Mouse (Mus musculus) layer of hippocampus, adult 8-10 months (tissue): ENCODE data around the gene Tdgf1. TPM values are rescaled to one million over a fixed set of nuclear protein-coding genes. Genes with fewer than 3 reads are reported as not detected.

Experiments
- DNase-seq, 2 experiments: peaks; one replicate each; pipeline ENCODE4 v3.0.0; 2022; ENCODE audit warnings: low spot score in 2 of 2
- total RNA-seq, 4 experiments: library from RNA; stranded (reverse); gene quantifications; 2 replicates each; pipeline ENCODE4 v1.2.4; 2022

Gene Tdgf1
- total RNA-seq, 4 experiments from 2014 or later, result 0.62 to 1.2 (median 0.74) TPM; not detected in 1

DNA sequence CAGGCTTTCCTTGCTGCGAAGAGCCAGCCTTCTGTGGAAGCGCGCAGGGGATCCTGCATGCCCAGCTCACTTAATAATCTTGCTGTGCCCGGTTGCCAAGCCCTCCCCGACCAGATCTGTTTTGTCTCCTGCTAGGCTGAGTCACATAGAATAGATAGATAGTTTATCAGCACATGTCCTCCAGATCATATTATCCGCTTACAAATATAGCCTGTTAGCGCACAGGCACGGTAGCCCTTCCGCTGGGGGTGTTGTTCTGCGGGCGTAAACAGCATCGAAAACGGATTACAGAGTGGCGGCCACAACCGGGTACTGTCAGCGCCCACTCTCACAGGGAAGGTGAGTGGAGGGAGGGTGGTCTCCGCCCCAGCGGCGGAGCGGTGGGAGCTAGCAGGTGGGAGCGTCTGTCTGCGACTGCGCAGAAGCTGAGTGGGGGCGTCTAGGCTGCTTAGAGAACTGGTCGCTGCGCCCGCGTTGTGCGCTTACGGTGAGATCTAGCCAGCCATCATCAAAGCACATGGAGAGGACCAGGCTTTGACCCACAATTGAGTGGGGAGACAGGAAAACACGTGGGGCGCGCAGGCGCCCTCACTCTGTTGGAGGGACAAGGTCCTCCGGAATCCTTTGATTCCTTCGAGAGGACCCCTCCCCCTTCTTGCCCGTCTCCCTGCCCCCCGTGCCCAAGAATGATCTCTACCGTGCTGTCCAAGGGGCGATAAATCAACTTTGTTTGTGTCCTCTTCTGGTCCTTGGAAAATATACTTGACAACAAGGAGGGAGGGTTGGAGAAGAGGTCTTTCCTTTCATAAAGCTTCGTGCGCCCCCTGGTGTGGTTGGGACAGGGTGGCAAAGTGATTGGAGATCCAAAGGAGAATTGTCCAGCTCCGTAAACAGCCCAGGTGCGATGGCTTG lies 7.8 kb upstream of the Tdgf1 start:
- DNase-seq, result peak; percentile 60 to 67

DNA sequence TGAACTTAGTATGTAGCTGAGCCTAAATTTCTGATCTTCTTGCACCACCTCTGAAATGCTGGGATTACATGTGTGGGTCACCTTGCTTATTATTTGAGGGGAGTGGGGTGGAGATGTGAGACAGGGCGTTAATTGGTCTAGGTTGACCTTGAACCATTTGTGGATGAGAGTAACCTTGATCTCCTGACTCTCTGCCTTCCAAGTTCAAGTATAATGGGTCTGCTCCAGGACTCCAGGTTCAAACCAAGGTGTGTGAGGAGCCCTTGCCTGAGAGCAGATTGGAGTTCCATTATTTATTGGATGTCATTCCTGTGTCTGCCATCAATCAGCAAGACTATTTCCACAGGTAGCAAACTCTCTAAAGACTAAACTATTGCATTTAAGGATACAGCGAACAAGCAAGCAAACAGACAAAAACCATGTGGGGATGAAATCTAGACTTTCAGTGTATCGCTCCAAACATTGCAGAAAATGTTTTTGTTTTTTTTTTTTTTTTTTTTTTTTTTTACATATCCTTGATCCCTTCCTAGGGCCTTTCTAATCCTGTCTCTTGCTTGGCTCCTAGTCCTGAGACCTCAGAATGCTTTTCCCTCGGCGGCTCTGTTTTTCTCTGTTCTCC lies 7.1 kb upstream of the Tdgf1 start:
- DNase-seq, result no peak

DNA sequence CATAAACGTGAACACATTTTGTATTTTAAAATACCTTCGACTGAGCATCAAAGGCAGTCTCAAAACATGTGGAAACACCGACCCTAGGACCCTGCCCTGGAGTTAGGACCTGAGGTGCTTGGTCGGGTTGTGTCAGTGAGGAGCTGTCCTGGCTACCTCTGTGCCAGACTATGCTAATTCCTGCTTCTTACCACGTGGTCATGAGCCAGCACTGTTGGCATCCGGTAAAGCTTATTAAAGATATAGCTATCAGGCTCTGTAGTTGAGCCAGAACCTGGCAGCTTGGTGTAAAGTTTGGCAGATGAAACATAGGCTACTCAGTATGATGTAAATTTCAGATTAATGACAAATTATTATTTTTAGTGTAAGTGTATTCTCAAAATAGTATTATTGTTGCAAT lies 6.4 kb upstream of the Tdgf1 start:
- no peak for DNase-seq

DNA sequence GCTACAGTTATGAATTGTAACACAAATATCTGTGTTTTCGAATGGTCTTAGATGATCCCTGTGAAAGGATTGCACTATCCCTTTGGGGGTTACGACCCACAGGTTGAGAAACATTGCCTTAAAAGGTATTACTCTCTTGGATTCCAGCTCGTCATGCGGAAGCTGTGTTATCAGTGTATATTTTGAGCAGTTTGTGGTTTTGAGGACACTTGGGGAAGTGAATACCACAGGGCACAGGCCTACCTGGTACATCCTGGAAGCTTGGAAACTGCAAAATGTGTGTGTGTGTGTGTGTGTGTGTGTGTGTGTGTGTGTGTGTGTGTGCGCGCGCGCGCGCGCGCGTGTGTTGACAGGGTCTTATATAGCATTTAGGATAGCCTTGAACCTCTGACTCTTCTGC lies 5.9 kb upstream of the Tdgf1 start:
- DNase-seq, result no peak

DNA sequence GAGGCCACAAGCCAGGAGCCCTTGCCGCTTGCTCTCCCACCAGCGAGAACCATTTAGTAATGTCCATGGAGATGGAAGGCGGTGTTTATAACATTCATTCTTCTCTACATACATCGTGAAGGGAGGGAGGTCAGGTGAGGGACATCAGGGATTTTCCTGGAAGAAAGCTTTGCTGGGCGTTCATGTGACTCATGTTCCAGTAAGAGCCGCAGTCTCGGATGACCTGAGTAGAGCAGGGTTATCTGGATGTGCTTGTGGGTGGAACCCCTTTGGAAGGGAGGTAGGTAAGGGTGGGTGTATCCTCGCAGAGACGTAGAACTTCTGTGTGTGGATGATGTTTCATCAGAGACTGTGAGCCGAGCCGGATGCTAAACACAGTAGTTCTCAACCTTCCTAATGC lies 5.4 kb upstream of the Tdgf1 start, which contains the start of gene Lrrc2:
TSS of gene Lrrc2 (plus strand) at position 149 of the 400 bp plus-strand sequence.
- no peak for DNase-seq

DNA sequence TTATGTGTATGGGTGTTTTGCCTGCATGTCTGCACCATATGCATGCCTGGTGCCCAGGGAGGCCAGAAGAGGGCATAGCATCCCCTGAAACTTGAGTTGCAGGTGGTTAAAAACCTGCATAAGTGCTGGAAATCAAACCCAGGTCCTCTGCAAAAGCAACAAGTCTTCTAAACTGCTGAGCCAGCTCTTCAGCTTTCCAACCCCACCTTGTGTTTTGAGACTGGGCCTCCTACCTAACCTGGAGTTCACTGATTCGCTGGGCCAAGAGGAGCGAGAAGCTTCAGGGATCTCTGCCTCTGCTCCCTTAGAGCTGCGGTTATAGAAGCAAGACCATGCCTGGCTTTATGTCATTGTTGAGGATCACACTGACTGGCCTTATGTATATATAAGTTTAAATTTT lies 4.2 kb upstream of the Tdgf1 start:
- DNase-seq, result no peak

DNA sequence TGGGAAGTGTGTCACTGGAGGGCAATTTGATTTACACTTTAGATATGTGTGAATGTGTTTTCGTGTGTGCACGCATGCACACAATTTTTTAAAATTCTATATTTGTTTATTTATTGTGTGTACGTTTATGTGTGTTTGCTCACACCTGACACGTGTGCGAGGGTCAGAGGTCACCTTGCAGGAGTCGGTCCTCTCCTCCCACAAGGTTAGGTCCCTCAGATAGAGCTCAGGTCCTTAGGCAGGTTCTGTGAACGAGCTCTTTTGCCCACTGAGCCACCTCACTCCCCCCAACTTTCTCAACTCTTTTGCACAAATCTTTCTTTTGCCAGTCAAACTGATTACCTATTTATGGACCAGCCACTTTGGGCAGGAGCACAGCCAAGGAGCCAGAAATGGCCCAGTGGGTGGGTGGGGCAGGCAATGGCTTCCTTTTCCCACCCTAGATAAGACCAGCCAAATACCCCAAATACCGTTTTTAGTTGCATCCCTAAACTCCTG lies 2.9 kb upstream of the Tdgf1 start:
- no peak for DNase-seq

DNA sequence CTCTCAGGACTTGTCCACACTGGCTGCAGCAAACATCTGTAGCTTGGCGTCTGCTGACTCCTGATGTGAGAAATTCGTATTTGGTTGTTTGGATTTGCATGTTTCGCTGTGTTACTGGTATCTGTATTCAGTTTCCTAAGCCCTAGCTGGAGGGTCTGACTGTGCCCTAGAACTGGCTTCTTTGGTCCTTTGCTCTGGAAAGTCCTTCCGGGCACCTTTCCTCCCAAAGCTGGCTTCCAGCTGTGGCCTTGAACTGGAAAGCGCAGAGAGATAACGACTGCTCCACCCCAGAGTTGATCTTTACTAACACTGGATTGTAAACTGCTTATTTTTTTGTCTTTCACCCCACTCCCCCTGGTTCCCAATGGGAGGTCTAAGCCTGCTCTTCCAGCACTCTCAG lies 1.9 kb upstream of the Tdgf1 start:
- DNase-seq, result no peak

DNA sequence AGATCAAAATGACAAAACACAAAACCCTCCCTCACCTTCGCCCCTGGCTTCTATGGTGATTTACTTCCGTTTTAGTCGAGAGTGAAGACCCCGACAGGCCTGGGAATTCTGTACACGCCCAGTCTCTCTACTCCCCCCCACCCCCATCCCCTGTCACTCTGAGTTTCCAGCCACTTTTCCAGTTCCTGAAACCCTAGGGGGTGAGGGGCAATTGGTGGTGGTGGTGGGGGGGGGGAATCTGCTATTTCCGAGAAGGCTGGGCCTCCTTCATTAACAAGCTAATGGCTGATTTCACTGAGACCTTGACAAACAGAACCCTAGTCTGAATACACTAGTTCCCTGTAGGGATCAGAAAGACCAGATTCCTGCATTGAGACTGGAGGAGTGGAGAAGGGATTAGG lies 1.3 kb upstream of the Tdgf1 start:
- no peak for DNase-seq

DNA sequence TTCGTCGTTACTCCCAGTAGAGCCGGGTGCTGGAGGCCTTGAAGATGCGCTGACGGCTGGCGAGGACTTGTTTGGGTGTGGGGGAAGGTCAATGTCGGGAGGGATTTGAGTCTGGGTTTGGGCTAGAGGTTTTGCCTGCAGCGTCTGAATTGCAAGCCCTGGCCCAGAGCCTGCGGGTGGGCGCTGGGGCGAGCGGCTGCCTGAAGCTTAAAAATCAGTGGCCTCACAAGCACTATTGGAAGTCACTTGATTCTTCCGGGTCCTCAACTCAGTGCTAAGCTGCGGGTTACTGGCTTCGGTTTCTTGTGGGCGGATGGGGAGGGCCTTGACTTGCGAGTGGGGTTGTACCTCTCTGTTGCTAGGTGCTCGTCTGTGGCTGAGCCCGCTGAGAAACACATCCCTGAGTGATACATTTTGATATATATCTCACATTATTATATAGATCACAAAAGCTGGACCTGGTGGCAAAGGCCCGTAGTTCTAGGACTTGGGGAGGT lies 638 bp upstream of the Tdgf1 start:
- DNase-seq, result no peak

DNA sequence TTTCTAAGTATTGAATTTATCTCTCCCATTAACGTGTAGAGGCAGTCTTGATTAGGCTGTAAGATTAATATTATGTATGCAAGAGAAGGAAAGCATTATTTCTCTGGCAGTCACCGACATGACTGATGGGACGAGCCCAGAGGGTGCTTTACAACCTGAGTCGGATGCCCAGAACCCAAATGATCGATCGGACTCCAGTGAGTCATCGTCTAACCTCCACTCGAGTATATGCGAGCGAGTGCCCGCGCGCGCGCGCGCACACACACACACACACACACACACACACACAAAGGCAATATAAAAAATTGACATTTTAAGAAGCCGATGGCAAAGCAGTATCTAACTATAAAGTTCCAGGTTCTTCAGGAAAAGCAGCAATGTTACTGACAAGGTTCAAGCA lies 615 bp downstream of the Tdgf1 start:
- no peak for DNase-seq

DNA sequence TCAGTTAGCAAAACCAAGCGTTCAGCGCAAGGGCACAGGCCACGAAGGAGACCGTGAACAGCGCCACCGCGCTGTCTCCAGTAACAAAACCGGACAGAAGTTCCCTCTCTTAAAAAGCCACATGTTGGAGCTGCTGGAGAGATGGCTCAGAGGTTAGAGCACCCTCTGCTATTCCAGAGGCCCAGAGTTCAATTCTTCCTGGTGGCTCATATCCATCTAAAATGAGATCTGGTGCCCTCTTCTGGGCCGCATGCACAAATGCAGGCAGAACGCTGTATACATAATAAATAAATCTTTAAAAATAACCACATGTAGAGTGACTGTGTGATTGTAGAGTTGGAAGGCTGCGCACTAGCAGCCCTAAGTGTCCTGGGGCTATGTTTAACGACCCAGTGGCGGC lies 1.7 kb downstream of the Tdgf1 start:
- DNase-seq, result no peak

DNA sequence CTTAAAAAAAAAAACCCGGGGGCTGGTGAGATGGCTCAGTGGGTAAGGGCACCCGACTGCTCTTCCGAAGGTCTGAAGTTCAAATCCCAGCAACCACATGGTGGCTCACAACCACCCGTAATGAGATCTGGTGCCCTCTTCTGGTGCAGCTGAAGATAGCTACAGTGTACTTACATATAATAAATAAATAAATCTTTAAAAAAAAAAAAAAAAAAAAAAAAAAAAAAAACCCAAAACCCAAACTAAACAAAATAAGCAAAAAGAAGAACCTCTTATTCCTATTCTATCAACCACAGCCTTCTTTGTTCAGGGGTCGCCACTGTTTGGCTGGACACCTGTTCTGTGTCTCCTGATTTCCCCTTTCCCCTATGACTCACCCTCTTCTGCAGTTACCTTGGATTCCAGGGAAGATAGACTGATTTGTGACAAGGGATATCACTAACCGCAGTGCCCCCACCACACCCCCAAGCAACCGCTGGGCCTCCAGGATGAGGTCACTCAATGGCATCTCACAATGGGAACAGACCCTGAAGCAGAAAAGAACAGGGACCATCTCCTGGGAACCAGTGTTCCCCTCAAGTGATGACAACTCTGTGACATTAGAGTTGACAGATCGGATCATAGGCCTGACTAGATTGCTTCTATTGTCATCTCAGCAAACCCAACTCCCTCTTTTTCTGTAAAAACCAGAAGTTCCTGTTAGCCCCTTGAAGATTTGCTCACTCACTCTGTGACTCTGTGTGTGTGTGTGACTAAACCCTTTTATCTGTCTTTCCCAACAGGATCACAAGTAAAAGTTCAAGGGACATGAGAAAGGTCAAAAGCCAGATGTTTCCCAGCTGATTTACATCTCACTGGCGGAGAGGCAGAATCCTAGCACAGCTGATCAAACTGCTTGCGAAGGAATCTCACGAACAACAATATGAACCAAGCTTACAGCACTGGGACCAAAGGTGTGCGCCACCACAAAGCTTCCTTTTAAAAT lies 8.2 kb downstream of the Tdgf1 start:
- no peak for DNase-seq

DNA sequence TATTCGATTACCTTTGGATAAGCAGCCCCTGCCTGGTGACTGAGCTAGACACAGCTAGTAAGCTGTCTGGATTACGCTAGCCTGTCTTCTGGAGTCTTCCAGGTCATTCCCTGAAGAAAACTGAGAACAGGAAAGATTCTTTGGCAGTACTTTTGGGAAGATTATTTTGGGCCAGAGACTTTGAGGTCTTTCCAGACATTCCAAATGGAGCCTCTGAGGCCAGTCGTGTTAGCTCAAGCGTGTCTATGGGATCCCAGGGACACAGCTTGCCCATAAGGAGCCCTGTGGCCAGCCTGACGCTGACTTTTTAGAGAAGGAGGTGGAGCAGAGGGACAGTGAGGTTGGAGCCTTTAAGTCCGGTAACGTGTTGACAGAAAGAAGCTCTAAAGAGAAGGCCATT lies 10.0 kb downstream of the Tdgf1 start:
- no peak for DNase-seq

DNA sequence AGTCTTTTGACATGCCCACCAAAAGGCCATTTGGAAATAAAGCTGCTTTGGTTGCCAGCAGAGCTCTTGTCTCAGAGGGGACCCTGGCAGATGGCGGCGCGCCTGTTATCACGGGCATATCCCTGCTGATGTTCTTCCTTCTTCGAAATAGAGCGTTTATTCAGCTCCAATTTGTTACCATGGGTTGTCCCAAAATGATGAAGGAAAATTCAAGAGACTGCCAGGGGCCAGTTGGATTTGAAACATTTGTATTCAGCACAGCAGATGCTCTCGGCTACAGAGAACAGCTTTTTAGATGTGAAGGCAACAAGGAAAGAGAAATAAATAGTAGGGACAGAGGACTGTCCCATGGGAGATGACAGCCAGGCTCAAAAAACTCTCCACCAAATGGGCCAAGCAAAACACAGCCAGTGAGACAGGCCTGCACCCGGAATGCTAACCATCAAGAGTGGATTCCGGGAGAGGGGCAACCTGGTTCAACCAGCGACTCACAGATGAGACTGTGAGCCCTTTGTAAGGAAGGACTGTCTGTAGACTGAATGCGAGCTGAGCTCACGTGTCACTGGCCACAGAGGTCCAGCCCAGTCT lies 12.0 kb downstream of the Tdgf1 start:
- DNase-seq, result peak; percentile 70 to 71

DNA sequence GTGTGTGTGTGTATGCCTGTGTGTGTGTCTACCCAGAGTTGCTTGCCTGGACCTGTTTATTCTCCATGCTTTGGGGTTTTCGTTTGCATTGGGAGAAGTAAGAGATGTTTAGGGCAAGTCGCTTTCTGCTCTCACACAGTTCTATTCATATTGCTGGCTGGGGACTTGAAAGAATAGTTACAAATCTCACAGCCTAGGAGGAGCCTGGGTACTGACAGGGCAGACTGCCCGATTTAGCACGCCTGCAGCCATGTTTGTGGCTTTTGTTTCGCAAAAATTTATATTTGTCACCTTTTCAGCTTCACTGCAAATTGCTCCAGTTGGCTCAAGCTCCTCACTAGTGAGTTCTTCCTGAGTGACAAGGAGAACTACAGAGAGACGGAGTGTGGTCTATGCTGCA lies 14.4 kb downstream of the Tdgf1 start:
- DNase-seq, result no peak

DNA sequence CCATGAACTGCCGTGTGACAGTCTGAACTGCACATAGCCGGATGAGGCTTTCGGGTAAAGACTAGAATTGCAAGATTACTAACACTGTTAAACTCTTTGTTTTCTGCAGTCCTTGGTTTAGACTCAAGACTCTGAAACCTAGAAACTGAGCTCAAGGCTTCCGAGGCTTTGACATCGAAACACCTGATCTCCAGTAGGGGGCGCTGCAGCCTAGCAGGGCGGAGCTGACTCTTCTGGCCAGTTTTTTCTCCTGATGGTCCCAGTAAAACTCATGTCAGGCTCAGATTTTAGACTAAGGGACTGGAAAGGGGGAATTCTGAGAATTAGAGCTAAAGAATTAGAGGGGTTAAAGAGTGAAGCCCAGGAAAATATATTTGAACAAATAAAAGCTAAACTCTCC lies 23.2 kb downstream of the Tdgf1 start:
- peak in 1 of 2 experiments; percentile 70 for DNase-seq

DNA sequence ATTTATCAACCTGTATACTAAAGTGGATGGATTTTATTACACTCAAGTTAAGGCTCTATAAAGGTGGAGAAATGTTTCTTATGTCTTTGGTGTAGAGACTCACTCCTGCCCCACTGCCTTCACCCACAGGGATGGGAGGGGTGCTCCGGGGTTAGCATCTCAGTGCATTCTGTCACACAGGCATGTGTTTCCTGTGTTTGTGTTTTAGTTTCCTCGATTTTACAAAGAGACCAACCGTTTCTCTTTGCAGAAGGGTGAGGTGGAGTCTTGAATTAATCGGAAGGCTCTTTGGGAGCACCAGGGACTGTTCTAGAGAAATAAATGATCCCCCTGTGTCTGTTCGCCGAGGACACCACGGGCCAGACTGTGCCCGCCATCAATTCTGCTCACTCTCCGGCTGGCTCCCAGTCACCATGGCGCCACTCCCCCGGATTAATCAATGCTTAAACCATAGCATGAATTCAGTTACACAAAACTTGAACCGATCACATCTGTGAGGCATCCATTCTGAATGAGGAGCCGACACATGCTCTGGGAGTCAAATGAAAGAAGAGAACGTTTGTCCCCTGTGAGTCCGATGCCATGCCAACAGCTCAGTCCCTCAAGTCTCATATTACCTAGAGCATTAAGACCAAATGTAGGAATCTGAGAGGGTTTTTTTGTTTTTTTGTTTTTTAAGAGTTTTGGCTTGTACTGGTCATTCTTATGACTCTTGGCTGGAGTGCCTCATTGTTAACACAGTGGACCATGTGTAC lies 25.1 kb downstream of the Tdgf1 start:
- no peak for DNase-seq

DNA sequence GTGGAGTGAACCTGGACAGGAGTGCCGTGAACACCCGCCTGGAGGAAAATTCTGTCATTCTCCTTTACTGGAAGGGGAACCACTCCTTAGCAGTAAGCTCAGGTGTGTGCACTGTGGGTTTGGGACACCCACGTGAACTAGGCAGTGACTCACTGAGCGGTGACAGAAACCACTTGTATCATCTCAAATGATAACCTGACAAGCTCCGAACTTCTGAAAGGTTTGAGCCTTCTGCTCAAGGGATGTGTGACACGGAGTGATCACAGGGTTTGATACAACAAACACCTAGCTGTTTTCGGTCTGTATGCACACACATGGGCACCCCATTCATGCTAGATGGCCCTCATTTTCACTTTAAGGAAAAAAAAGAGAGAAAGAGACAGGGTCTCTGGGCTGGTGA lies 29.2 kb downstream of the Tdgf1 start, which contains the start of gene Fam240a:
TSS of gene Fam240a (minus strand) at position 76 of the 400 bp plus-strand sequence.
- DNase-seq, result no peak

DNA sequence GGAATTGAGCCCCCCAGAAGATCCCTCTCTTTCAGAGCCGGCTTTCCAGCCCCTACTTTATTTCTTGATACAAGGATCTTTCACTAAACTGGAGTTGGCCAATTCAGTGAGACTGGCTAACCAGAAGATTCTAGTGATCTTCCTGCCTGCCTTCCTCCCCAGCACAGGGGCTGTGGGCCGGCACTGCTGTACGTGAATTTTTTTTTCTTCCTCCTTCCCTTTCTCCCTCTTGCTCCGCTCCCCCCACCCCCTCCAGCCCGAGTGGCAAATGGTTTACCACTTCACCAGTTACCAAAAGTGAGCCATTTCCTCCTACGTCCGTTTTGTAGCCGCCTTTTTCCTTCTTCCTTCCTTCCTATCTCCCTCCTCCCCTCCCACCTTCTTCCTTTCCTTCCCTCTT lies 30.5 kb downstream of the Tdgf1 start:
- no peak for DNase-seq
